Mouse (Mus musculus): ENCODE data around the gene Smc5.

DNA sequence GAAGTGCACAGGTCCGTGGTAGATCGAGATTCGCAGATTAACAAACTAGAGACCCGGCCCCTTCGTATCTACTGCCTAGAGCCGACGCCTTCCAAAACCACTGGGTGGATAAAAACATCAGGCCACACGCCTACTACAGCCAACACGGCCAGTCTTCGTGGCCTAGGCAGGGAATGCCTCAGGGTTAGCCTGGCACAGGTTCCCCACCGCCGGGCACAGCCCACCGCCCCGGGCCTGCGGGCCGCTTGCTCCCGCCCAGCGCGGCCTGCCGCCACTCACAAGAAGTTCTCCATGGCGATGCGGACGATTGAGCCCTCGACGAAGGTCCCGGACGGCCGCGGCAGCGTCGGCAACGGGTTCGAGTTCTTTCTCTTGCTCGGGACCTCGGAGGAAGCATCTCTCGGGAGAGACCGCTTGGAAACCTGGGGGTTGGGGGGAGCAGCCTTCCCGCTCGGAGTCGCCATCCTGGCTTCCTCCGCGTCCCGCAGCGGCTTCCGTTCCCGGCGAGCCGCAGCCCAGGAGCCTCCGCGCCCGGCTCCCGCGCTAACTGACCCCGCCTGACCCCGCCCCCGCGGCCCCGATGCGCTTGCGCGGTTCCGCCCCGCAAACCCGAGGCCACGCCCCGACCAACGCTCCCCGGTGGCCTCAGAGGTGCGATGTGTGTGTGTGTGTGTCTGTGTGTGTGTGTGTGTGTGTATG lies at the start of gene Smc5:
- TF ChIP-seq CTCF (IDR thresholded peaks at IDR 0.05; ENCODE audit: low read depth, low read length): no peak
- peak; percentile 54; the same call in 1 of the 2 replicates for TF ChIP-seq POLR2A (IDR thresholded peaks at IDR 0.05; ENCODE audit: extremely low read depth, insufficient read depth, low read length)

All from liver, adult 2 months (tissue).